Mouse (Mus musculus) B cell, adult 2 months (primary cell): ENCODE results near the gene Gnas.
"Not testable (repeated sequence)": the region's sequence is repeated elsewhere in the genome, so short reads cannot be mapped to it uniquely, and the experiment has no call there.

Experiments
- DNase-seq, 2 experiments: peaks; one replicate each; pipeline ENCODE4 v3.0.0; 2022

Gene Gnas

GRCm38 (mm10) chr2:174328926-174329662 lies 45.0 kb downstream of the Gnas start:
- peak; percentile 71 to 75 for DNase-seq

- peak; percentile 56 for DNase-seq
These were observed 45.8 kb downstream of the Gnas start for GRCm38 (mm10) chr2:174329663-174330615.

- DNase-seq: peak; percentile 82 to 85
These were observed 46.6 kb downstream of the Gnas start for GRCm38 (mm10) chr2:174330616-174331191.

- DNase-seq: peak; percentile 37 to 41
These were observed 47.3 kb downstream of the Gnas start for GRCm38 (mm10) chr2:174331282-174332030.

GRCm38 (mm10) chr2:174333239-174333890 lies 49.2 kb downstream of the Gnas start:
- no peak for DNase-seq

- no peak for DNase-seq
These were observed 50.3 kb downstream of the Gnas start for GRCm38 (mm10) chr2:174334415-174334814.

GRCm38 (mm10) chr2:174337275-174337674 lies 53.2 kb downstream of the Gnas start:
- no peak for DNase-seq

- DNase-seq: no peak
These were observed 55.6 kb downstream of the Gnas start for GRCm38 (mm10) chr2:174339701-174340100.

- no peak for DNase-seq
These were observed 56.2 kb downstream of the Gnas start for GRCm38 (mm10) chr2:174340229-174340892.

GRCm38 (mm10) chr2:174340893-174341580 lies 56.9 kb downstream of the Gnas start:
- DNase-seq: no peak

- no peak for DNase-seq
These were observed 58.8 kb downstream of the Gnas start for GRCm38 (mm10) chr2:174342793-174343400.

GRCm38 (mm10) chr2:174343566-174343965 lies 59.4 kb downstream of the Gnas start:
- DNase-seq: no peak

- peak; percentile 76 to 78 for DNase-seq
These were observed 60.0 kb downstream of the Gnas start for GRCm38 (mm10) chr2:174344003-174344655.

GRCm38 (mm10) chr2:174344996-174345395 lies 60.9 kb downstream of the Gnas start:
- DNase-seq: no peak

GRCm38 (mm10) chr2:174346612-174346998 lies 62.5 kb downstream of the Gnas start, which contains the start of gene Gm20721:
TSS of gene Gm20721 (minus strand) at chr2:174346712.
- no peak for DNase-seq

- DNase-seq: not testable (repeated sequence)
These were observed 63.0 kb downstream of the Gnas start for GRCm38 (mm10) chr2:174346999-174347668.

- DNase-seq: no peak
These were observed 74.4 kb downstream of the Gnas start for GRCm38 (mm10) chr2:174358516-174358915.

GRCm38 (mm10) chr2:174359656-174360055 lies 75.5 kb downstream of the Gnas start:
- no peak for DNase-seq

GRCm38 (mm10) chr2:174366571-174366970 lies 82.5 kb downstream of the Gnas start:
- no peak for DNase-seq
